Mouse (Mus musculus) c-Kit-negative CD71-positive TER-119-positive erythroid progenitor cells, embryonic 14.5 days (primary cell): ENCODE results near the gene Hsd17b12.
A peak's percentile ranks its signal among the peaks of the same experiment; 100 is the strongest.

ENCODE experiments used
- DNase-seq: peaks from one replicate; pipeline ENCODE4 v3.0.0-alpha.2; 2013; ENCODE audit warnings: low read depth, low spot score

Hsd17b12 gene

DNA sequence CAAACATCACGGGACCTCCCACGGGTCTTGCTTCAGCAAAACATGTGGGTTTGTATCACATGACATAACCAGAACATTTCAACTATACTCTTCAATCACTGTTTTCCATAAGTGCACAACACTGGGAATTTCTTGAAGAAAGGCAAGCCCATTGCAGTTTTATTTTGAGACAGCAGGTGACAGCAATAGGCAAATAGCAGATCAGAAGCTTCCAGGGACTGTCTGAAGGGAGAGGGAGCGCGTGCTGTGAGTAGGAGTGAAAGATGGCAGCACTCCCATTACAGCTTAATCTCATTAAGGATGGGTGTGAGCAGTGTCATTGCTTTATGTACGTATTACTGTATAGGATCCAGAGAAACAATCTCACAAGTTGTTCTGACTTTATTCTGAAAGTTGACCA is 88.3 kb downstream of the Hsd17b12 start:
- no peak for DNase-seq

DNA sequence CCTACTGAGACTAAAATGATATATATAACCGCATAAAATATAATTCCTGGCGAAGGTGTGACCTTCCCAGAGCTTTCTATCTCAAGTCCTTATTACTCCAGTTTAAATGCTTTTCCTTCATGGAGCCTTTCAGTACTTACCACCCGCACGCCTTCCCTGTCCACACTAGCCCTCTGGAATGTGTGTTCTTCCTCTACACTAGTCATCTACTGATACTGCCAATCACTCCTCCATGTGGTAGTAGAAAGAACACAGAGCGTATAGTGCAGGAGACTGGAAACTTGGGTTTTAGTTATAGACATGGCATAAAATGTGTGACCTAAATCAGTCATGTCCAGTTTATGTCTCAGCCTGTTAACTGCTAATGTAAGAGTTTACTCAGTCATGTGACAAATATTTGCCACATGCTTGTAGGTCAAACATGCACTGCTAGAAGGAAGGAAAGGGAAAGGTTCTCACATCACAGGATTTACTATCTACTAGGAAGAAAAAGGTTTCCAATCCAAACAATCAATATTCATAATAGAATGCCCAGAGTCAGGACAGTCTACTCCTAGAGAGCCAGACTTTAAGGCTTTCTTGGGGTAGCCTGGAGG is 91.1 kb downstream of the Hsd17b12 start:
- DNase-seq = no peak

DNA sequence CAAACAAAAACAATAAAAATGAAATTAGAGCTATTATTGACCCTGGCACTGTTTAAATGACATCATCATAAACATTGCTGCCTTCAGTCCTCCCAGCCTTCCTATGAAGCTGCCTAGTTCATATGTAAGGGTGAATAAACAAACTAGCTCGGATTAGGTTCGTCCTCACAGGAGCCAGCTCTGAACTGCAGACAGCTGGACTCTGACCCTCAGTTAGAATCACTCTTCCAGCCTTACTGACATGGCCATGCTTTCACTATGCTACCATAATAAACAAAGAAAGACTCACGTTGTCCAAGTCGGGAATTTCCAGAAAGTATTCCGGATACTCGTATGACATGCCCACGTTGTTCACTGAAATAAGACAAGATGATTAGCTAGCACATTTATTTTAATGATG is 91.6 kb downstream of the Hsd17b12 start:
- no peak for DNase-seq

DNA sequence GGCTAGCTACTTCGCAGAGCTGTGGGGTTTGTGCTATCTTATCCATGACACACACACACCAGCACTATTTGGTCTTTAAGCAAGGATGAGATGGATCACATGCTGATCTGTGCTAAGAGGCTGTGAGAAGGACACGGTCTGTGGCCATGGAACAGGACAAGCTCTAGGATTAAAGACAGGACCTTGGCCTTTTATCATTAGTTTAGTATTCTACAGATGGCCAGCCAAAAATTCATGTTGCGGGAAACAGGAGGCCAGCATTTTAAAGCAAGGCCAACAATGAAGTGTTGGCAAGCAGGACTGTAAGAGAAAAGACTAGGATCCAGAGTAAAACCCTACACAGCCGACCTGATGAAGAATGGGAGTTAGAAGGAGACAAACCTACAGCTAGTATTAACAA is 95.0 kb downstream of the Hsd17b12 start:
- no peak for DNase-seq

DNA sequence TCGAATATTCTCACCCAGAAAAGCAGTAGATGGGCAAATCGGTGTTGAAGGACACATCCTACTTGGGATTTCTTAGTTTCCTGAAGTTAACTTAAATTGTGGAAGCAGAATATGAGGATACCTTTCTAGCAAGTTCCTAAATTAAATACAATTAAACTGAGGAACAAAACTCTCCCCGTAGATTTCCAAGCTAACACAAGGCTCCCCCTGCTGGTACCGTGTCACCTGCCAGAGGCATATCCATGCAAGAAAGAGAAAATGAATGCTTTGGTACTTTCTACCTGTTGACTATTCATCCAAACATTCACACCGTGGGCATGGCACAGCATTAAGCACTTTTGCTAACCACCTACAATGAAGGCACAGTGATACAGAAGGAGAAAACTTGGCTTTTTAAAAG is 98.3 kb downstream of the Hsd17b12 start:
- no peak for DNase-seq

DNA sequence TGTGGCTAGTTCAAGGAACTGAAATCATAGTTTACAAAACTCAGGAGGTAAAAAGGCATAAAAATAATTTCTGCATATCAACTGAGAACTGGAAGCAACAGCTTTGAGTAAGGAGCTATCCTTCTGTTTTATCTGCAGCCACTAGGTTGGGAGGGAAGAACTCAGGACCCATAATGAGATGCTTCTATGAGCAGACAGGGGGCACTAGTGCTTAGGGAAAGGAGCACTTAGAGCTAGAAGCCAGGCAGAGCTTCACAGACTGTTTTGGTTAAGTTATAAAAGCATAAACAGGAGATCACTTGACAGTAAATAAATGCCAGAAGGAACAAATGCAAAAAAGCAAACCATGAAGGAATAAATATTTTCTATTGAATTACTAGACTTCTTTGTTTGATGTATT is 103.0 kb downstream of the Hsd17b12 start:
- DNase-seq = no peak

DNA sequence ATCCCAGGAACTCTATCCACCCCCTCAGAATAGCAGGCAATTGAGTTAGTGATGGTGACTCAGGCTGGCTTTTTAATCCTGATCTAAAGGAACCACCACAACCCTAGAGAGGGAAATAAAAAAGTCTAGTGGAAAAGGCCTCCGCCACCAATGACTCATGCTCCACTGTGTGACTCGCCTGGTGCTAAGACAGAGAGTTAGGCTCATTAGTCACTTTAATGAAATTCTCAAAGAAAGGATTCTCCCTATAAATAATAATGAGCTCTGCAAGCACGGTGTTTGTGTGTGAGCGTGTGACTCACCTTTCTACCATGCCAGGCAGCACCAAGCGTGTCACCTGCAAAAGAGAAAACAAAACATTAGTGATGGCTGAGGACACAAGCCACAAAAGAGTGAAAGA is 105.8 kb downstream of the Hsd17b12 start:
- DNase-seq = no peak

DNA sequence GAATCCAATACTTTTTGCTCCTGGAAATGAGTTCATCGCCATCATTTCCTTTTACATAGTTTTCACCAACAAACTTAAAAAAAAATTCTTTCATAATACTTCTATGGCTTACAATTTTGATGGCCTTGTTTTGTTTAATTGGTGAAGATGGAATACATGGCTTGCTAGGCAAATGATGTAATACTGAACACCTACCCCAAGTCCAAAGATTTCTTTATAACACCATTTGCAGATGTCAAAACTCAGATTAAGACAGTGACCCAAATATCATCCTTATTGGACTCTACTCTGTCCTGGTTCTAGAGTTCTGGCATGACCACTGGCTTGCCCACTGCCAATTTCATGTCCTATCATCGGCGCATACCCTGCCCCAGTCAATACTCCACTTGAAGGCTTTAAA is 106.9 kb downstream of the Hsd17b12 start:
- no peak for DNase-seq

DNA sequence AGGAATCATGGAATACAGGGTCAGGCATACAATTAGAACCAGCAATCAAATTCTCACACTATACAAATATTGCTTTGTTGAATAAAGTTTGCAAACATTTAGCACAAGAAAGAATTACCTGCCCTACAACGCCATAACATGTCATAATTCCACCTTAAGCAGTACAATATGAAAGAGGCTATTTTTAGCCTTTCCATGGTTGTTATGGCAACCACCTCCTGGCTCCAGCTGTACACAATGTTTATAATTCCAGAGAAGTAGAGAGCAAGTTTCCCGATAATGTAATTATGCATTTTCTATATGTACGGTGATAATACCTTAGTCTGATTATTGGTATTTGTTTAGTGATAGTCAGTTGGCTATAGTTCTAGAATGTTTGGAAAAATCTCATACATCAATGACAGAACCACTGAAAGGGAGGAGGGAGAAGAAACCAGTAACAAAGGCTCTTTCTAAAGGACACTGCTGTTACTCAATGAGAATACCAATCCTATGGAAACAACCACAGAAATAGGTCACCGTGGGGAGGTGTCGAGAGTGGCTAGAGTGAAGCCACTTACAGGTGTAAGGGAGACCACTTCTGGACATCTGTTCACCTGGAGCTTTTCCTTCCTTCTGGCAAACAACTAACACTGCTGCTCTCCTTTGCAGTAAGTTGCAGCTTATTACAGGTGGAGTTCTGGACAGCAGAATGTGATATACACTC is 108.1 kb downstream of the Hsd17b12 start:
- DNase-seq = no peak

DNA sequence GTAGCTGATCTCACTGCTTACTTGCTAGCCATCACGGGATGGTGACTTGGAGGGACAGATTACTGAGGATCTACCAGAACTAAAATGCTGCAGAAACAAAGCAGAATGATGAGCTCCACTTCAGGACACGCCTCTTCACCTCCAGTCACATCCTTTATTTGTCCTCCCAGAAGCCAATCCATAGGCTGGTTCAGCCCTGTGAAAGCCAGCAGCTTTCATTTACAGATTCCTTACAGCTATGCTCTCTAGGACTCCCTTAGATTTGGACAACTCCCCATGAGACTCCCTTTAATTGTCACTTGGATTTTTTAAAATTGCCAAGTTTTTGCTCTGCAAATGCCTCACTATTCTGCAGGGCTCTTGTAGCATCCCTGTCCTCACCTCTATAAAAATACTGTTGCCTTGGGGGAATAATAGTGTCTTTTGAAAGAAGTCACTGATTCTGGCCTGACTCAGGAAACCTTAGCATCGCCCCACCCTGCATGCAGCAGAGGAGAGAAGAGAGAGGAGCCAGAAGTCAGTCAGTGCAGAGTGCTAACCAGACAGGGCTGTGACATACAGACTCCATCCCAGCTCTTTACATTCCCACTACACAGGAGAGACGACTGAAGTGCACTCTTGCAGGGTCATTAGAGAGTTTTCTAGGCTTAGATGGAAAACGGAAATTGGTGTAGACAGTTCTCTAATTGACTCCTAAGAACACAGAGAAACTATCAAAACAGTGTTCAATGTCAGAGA is 108.9 kb downstream of the Hsd17b12 start:
- DNase-seq = no peak

DNA sequence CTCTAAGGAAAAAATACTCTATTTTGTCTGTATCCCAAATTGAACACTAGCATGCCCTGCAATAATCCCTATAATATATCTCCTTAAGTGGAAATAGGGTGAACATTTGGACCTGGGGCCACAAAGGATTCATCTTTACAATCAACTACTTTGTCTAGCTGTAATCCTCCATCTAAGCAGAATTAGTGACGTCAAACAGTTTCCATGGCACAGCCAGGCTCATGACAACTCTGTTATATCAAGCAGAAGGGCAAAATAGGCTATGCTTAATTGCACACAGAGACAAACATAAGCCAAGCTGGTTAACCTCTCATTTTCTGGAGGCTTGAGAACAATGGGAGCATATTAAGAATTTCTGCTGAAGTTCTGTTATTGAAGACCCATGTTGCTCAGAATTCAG is 109.5 kb downstream of the Hsd17b12 start:
- DNase-seq = no peak

DNA sequence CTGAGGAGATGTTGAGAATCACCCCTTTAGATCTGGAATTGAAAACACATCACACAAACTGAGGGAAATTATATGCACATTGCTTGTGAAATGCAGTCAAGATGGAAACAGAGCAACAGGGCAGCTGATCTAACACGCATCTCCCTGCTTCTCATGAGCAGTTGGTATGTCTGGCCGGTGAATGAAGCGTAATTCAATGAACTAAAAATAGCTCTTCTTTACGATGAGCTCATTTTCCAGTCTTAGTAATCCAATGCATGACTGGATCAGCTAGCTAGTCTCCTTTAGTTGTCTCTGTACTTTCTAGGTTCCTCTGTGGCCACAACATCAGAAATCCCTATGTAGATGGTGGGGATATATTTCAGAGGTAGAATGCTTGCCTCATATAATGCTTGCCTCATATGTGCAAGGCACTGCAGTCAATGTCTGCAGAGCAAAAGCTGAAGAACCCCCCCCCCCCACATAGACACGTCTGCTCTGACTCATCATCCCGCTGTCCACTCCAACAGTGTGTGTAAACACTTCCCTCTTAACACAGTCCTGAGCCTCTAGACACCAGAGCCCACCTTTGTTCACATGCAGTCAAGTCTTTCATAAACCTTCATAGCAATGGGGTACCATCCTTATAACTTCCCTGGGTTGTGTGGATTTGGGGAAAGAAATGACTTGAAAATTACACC is 112.2 kb downstream of the Hsd17b12 start:
- DNase-seq = no peak

DNA sequence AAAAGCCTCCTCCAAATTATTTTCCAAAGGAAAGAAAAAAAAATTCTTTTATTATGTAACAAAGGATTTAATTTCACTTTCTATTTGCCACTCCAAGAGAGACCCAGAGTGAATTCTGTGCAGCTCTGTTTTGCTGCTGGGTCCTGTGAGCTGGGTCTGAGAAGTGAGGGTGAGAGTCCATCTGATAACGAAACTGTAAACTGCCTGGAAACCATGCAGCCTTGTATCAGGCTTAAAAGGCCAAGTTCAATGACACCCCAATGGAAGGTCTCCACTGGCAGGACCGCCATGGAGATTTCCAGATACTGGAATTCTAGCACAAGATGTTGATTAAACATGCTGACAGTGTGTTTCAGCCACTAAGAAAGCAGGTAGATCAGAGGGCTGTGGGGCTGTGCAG is 113.6 kb downstream of the Hsd17b12 start:
- no peak for DNase-seq

DNA sequence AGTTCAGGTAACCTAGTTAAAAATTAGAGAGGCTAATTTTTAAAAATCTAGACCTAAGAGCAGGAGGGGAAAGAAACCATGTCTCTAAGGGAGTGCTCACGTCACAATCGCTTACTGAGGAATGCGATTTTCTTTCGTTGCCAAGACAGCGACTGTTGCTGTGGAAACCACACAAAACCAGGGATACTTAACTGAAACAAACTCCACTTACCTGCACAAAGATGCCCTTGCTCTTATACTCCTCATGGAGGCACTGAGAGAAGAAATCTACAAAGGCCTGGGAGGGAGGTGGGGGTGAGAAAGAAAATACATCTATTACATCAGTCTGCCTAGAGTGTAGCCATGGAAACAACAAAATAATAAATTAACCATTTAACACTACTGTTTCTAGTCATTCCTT is 114.1 kb downstream of the Hsd17b12 start:
- no peak for DNase-seq

DNA sequence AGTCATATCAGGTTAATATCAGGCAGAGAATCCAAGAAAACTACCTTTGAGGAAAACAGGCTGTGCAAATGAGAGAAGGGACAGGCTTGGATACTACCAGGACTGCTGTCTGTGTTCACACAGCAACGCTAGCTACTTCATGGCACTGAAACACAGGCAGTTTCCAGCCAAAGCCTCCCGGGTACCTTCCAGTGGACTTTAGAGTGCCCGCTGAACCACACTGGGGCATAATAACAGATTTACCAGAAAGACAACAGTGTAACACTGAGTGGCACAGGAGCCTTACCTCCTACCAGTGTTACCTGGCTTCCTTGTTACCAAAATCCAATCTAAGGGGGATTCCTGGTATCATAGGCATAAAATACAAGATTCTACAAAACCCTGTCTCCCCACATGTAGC is 115.3 kb downstream of the Hsd17b12 start:
- DNase-seq = no peak

DNA sequence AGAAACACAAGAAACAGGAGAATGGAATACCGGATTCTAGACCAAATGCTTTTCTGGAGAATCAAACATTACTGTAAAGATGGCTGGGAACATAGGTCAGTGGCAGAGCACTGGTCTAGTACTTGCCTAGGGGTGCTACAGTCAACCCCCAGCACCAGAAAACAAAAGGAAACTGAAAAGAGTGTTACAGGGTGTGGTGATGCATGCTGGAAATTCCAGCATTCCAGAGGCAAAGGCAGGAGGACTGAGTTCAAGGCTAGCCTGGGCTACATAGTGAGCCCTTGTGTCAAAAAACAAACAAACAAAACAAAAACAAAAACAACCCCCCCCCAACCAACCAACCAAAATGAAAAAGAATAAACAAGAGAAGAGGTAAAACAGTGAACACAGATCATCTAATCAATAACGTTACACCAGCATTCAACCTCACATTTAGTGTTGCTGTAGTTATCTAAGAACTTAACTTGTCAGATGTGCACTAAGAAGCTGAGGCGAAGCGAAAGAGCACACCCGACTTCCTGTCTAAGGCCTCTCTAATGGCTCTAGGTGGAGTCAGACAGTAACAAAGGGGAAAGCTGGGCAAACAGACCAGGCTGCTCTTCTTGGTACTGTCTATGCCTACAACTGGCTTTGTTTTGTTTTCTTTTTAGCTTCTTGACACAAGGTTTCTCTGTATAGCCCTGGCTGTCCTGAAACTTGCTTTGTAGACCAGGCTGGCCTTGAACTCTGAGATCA is 117.2 kb downstream of the Hsd17b12 start:
- DNase-seq = no peak

DNA sequence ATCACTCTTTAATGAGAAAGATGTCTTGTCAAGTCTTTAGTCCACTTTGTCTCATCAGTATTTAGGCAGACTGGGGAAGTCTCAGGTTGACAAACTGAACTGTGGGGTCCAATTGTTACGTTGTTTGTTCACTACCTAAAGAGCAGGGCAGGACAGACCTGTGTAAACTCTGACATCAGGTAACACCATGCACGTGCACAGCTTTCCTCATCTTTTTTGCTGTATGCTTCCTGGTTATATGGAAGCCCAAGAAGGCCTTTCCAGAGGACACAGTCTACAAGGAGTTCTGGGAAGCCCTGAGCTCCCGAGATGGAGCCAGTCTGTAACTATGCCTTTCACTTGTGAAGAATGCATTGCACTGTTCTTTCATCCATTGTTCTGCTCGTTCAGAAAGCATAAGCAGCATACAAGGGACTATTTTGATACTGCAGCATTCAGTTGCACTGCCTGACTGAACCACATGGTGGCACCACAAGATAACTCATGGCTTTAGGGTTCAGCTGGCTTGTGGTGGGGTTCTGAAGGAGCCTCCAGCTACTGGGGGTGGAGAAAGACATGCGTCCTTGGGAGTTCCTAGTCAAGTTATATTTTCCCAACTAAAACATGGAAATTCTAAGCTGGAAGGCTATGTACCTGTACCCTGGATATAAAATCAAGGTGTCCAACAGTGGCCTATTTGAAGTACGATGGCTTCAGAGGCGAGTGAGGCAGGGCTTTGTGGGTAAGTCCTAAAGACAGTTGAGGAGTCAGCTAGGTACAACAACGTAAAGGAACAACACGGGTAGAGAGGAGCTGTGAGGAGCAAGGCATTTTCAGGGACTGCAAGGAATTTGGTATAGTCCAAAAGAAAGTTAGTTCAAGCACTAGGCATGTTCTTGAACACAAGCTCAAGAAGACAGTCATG is 122.1 kb downstream of the Hsd17b12 start:
- DNase-seq = no peak

DNA sequence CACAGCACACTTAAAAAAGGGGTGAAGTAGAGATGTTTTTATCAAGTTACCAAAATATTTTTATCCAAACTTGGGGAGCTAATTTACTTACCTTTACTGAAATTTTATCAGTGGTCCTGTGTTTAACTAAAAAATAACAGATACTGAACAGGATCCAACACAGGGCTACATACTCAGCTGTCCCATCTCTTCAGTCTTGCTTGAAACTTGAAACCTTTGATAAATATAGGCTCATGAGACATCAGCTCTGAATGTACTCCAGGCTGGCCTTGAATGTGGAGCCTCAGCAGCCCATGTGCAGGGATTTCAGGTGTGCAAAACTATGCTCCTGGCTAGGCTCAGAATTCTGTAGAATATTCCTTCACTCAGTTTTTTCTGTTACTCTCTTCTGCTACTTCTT is 127.2 kb downstream of the Hsd17b12 start:
- DNase-seq = no peak

DNA sequence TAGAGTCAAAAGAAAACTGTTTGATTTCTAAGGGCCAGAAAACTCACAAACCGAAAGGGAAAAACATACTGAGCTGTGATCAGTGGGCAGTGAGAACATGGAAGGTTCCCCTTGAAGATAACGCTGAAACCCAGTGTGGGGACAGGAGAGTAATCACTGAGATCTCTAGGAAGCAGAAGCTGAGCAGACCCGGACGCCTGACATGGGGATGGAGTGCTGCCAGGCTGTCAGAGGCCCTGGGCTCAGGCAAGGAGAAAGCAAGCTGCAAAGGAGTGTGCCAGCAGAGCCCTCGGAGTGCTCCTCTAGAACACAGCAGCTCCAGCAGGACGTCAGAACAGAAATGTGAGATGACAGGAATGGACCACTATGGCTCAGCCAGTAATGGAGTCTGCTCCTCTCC is 133.1 kb downstream of the Hsd17b12 start:
- DNase-seq = no peak

DNA sequence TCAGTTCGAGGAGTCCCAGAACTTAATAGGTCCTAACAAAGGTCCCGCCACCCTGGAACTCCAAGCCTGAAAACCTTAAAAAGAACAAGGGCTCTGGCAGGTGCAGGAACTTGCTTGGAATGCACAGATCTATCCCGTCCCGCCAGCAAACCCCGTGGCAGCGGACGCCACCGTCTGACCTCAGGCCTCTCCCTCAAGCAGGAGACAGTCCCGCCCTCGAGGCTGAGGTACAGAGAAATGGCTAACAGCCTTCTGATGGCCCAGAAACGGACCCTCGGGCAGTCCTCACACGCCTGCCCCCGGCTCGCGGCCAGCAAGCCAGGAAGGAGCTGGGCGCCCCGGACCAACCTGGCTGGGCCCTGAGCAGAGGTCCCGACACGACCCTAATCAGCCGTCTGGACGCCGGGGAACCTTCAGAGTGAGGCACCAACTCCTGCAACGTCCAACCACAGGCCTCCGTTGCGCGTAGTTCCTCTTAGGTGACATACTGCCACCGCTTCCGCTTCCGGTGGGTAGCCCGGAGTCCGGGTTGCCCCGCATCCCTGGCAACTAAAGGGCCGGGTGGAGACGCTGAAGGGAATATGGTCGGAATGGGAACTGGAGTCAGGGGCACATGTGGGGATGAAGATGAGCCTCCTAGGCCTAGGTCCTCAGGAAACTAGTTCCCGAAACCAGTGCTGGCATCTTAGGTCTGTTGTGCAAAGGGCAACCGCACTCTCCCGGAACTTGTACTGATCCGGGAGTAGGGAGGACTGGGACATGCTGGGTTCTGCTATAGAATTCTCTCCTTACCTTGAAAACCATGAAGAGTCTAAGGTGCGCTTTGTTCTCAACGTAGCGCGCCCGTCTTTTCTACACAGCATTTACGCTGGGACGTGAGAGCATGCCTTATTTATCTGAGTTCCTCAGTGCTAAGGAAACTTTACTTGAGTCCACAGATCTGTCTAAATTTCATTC is 147.2 kb downstream of the Hsd17b12 start, which contains the start of gene Alkbh3:
TSS of gene Alkbh3 (minus strand) at position 473 of the 957 bp plus-strand sequence.
- DNase-seq = peak; percentile 72
